12 mouse cellular contexts compared by ENCODE assay signal in the genomic region with DNA sequence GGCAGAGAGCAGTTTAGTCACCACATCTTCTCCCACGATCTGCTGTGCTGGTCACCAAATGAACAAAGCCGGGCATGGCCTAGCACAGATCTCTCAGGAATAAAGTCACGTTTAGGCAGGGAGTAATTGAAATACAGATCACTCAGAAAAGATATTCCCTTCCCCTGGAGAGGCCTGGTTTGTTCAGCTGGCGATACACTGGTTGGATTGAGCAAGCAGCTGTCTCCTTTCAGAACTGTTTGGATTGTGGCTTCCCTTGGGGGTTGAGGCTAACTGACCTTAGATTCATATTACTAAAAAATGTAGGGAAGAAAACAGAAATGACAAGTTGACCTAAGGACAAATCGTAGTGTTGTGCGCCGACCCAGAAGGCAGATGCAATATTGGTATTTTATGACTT. TPM values are rescaled to one million over a fixed set of nuclear protein-coding genes. Genes with fewer than 3 reads are reported as not detected.
DNase-seq lines count a peak whose midpoint lies in the region; ATAC-seq lines count a peak whose summit lies in the region.
"Had no signal": no experiment of that assay in that cellular context is flagged by ENCODE, and none has a peak within 500 bp of the region (broad histone marks: within the 10 kb centered on the region; RNA-seq: fewer than 3 reads in every experiment).

No protein-coding gene starts in this region.

- 79% methylated on average over 7 of the region's 7 CpGs for WGBS in heart, embryonic 11.5 days (ENCODE audit: insufficient replicate concordance)

- no peaks in the 10 kb centered on the region for H3K4me1 ChIP-seq in heart, embryonic 11.5 days (ENCODE audit: control insufficient read depth, insufficient read depth, low read length)
- H3K4me1 ChIP-seq: liver, embryonic 13.5 days had no signal

- no peaks in the 10 kb centered on the region for H3K27me3 ChIP-seq in heart, embryonic 11.5 days (ENCODE audit: control insufficient read depth, insufficient read depth, low read length)
- H3K27me3 ChIP-seq: liver, embryonic 13.5 days had no signal

- no peaks in the 10 kb centered on the region for H3K36me3 ChIP-seq in heart, embryonic 11.5 days (ENCODE audit: control insufficient read depth, insufficient read depth, low read length)
- H3K36me3 ChIP-seq: liver, embryonic 13.5 days had no signal

- ATAC-seq in heart, embryonic 11.5 days (replicated peaks; ENCODE audit: insufficient number of reproducible peaks, low FRiP score, low TSS enrichment) = no peak
- no peak for ATAC-seq in granulocyte monocyte progenitor cell, adult 5-6 weeks (replicated peaks; ENCODE audit: poor library complexity, severe bottlenecking)

- DNase-seq in heart, adult 11 months = peak; percentile 97
- DNase-seq in adipocyte (ENCODE audit: low spot score) = peak; percentile 92
- DNase-seq in kidney, adult 9 months = peak; percentile 54
- DNase-seq in lung, postnatal 36 days = peak; percentile 51
- no peak for DNase-seq in cerebellum, adult 11-12 months
- no peak for DNase-seq in left cerebral cortex, adult 9 months (ENCODE audit: low spot score in 2 of 2)
- DNase-seq: adrenal gland, adult 8-10 months; cerebellum, postnatal 14 days; liver, embryonic 13.5 days; retina, postnatal 1 day had no signal

- no peak overlapping the region for H3K27ac ChIP-seq in heart, embryonic 11.5 days (ENCODE audit: low read depth, low read length)
- H3K27ac ChIP-seq: liver, embryonic 13.5 days had no signal

- no peak overlapping the region for H3K4me2 ChIP-seq in heart, embryonic 11.5 days
- H3K4me2 ChIP-seq: liver, embryonic 13.5 days had no signal

- H3K9me3 ChIP-seq in heart, embryonic 11.5 days (replicated peaks; ENCODE audit: control insufficient read depth, low read length) = no peaks in the 10 kb centered on the region
- H3K9me3 ChIP-seq: liver, embryonic 13.5 days had no signal

- H3K4me3 ChIP-seq in heart, embryonic 11.5 days (ENCODE audit: low read depth, low read length) = no peak overlapping the region
- H3K4me3 ChIP-seq: liver, embryonic 13.5 days had no signal

- no peak overlapping the region for H3K9ac ChIP-seq in heart, embryonic 11.5 days (ENCODE audit: low read depth, low read length)
- H3K9ac ChIP-seq: liver, embryonic 13.5 days had no signal

RNA-seq across cellular contexts. Expression of a gene that starts 56.7 kb away (rescaled TPM):
- polyA plus RNA-seq in heart, embryonic 11.5 days (2014; fragmentation: Nextera tagmentation; extraction: Ambion mirVana) = 12.0 and 13.8 TPM in 2 replicates
- total RNA-seq in granulocyte monocyte progenitor cell, adult 5-6 weeks (2014; fragmentation: Nextera tagmentation) = 32.6 and 53.3 TPM in 2 replicates
- 38.8 and 72.7 TPM in 2 replicates for total RNA-seq in granulocyte monocyte progenitor cell, adult 5-6 weeks (2017)

Comparison
In these comparisons a context has a peak if more than half of its experiments do, and no peak if none do; other contexts are left out.
1. DNase-seq: peak in heart, adult 11 months (single experiment), adipocyte (single experiment), kidney, adult 9 months (single experiment) and lung, postnatal 36 days (single experiment); none in cerebellum, adult 11-12 months (single experiment) and left cerebral cortex, adult 9 months (0 of 2).